Mouse (Mus musculus) stomach, postnatal 0 days (tissue): Measurements from ENCODE around the gene Srrm3.

ENCODE experiments used
- CTCF ChIP-seq: IDR thresholded peaks from 2 replicates; pipeline ENCODE4 v1.5.1; 2016; ENCODE audit warnings: antibody characterized with exemption, low read depth, mild to moderate bottlenecking, moderate library complexity
- EP300 ChIP-seq: optimal IDR thresholded peaks from 2 replicates; pipeline ENCODE3; 2016; ENCODE audit warnings: antibody characterized with exemption

GRCm38 (mm10) chr5:135812991-135813390 lies 6.3 kb downstream of the Srrm3 start:
- no peak for TF ChIP-seq CTCF
- TF ChIP-seq EP300, result no peak
